Mouse (Mus musculus) forebrain, embryonic 13.5 days (tissue): ENCODE measurements around the gene Prm2. TPM values are rescaled to one million over a fixed set of nuclear protein-coding genes. Genes with fewer than 3 reads are reported as not detected.

ENCODE experiments used
- ATAC-seq: fragments of 200-750 bp; cut with Nextera tagmentation; 2 replicates; pipeline ENCODE4 v1.8.0; 2017
- H3K27ac ChIP-seq: fragments of 300-500 bp; sonication (generic); 2 replicates; pipeline ENCODE4 v1.5.1; 2015; ENCODE audit warnings: inconsistent platforms, mild to moderate bottlenecking, moderate library complexity
- H3K27me3 ChIP-seq: fragments of 300-500 bp; sonication (generic); 2 replicates; pipeline ENCODE4 v1.6.1; 2015; ENCODE audit warnings: mild to moderate bottlenecking, inconsistent platforms
- H3K36me3 ChIP-seq: fragments of 300-500 bp; sonication (generic); 2 replicates; pipeline ENCODE4 v1.6.1; 2015; ENCODE audit warnings: mild to moderate bottlenecking, inconsistent platforms; ENCODE audit not compliant: poor library complexity, severe bottlenecking
- H3K4me1 ChIP-seq: fragments of 300-500 bp; sonication (generic); 2 replicates; pipeline ENCODE4 v1.6.1; 2015; ENCODE audit warnings: inconsistent platforms
- H3K4me2 ChIP-seq: fragments of 300-500 bp; sonication (generic); 2 replicates; pipeline ENCODE4 v1.6.1; 2015; ENCODE audit warnings: inconsistent platforms, mild to moderate bottlenecking, moderate library complexity
- H3K4me3 ChIP-seq: fragments of 300-500 bp; sonication (generic); 2 replicates; pipeline ENCODE4 v1.5.1; 2015; ENCODE audit warnings: mild to moderate bottlenecking, inconsistent platforms
- H3K9ac ChIP-seq: fragments of 300-500 bp; sonication (generic); 2 replicates; pipeline ENCODE4 v1.6.1; 2015; ENCODE audit warnings: mild to moderate bottlenecking, inconsistent platforms
- H3K9me3 ChIP-seq: fragments of 300-500 bp; sonication (generic); replicated peaks from 2 replicates; pipeline ENCODE4 v1.6.1; 2016; ENCODE audit warnings: inconsistent platforms
- WGBS: fragments of 180-500 bp; shearing (Covaris S2); methylation state at CpG from one replicate; pipeline ENCODE4 v1.1.7; 2015; 5-methylcytosine and 5-hydroxymethylcytosine counted together
- polyA plus RNA-seq: library from polyadenylated mRNA; unstranded; fragments of >200 nt; fragmentation: Nextera tagmentation; extraction: Ambion mirVana; gene quantifications from 2 replicates; pipeline ENCODE4 v1.2.1, GENCODE M21; 2015

Prm2 gene
- polyA plus RNA-seq, 1 experiment from 2014 or later: not detected

DNA sequence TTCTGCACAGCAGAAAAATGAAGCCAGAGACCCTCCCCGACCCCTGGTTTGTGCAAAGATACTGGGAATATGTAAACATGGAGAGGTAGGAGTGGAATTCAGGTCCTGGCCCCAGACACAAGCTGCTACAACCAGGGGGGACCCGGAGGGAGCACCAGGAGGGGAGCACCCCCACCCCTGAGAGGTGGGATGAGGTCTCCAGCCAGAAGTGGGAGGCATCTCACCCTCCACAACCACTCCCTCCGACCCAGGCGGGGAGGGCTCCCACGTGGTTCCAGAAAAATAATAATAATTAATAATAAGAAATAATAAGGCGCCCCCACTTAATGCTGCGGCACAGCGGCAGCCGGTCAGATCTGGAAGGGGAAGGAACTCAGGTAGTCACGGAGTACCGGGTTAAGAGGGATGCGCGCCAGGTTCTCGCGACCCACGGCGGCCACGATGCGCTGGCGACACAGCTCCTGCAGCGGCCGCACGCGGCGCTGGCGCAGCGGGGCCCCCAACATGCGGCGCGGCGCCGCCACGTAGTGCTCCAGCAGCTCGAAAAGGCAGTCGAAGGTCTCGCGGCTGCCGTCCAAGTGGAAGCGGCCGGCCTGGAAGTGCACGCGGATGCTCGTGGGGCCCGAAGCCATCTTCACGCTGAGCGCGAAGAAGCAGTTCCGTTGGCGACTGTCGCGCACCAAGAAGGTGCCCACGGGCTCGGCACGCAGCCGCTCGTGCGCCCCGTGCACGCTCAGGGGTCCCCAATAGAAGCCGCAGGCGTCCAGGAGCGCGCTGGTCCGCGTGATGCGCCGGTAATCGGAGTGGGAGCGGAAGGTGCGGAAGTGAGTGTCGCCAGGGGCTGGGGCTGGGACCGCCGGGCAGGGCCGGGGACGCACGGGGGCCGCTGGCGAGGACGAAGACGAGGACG, 11.8 kb downstream of the Prm2 start:
- WGBS: 3% methylated on average over 80 of the region's 81 CpGs
- Histone ChIP-seq H3K36me3 (no peaks in the 10 kb centered on the region), H3K4me1 (peaks cover 35% of the 10 kb centered on the region), H3K9ac (peak overlapping the region; percentile 73), H3K9me3 (no peaks in the 10 kb centered on the region), H3K4me2 (peak overlapping the region; percentile 93), H3K27ac (no peak overlapping the region), H3K4me3 (peak overlapping the region; percentile 69), H3K27me3 (peaks cover 23% of the 10 kb centered on the region)
- ATAC-seq: no peak

DNA sequence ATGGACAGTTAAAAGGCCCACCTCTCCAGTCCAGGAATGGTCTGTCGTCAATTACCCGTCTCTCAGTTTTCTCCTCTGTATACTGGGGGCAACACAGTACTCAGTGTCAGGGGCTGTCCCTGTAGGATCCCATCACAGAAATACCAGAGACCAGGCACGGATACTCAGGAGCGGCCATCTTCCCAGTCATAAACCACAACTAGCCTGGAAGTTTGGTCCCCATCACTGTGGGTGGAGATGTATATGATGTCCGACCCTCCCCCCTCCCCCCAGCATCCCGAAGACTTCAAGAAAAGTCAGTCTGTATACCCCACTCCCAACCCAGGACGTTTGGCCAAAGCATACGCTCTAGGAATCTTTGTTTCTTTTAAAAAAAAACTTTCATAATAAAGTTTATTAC, 12.5 kb downstream of the Prm2 start:
- Histone ChIP-seq H3K9ac (no peak overlapping the region), H3K4me1 (peaks cover 35% of the 10 kb centered on the region), H3K4me3 (no peak overlapping the region), H3K27ac (no peak overlapping the region), H3K36me3 (no peaks in the 10 kb centered on the region), H3K4me2 (peak overlapping the region; percentile 93; the same call in 1 of the 2 replicates), H3K9me3 (no peaks in the 10 kb centered on the region), H3K27me3 (peaks cover 23% of the 10 kb centered on the region)
- ATAC-seq: no peak
- 74% methylated on average over 8 of the region's 8 CpGs for WGBS

DNA sequence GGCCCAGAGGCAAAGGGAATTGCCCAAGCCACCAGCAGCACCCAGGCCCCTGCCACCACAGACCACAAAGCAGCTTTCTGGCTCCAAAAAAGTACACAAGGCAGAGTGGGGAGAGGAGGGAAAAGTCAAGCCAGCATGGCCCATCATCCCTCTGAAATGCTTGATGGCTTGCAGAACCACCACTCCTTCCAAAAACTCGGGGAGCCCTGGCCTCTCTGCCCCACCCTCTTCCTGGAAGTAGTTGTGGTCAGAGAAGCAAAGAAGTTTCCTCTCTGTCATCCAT, 12.8 kb downstream of the Prm2 start:
- no peak for ATAC-seq
- H3K4me3 ChIP-seq: no peak overlapping the region
- H3K27ac ChIP-seq: no peak overlapping the region
- H3K9ac ChIP-seq: no peak overlapping the region
- H3K4me2 ChIP-seq: no peak overlapping the region
- peaks cover 23% of the 10 kb centered on the region for H3K27me3 ChIP-seq
- peaks cover 35% of the 10 kb centered on the region for H3K4me1 ChIP-seq
- no peaks in the 10 kb centered on the region for H3K9me3 ChIP-seq
- WGBS: 61% methylated on average over 1 of the region's 1 CpGs
- H3K36me3 ChIP-seq: no peaks in the 10 kb centered on the region

DNA sequence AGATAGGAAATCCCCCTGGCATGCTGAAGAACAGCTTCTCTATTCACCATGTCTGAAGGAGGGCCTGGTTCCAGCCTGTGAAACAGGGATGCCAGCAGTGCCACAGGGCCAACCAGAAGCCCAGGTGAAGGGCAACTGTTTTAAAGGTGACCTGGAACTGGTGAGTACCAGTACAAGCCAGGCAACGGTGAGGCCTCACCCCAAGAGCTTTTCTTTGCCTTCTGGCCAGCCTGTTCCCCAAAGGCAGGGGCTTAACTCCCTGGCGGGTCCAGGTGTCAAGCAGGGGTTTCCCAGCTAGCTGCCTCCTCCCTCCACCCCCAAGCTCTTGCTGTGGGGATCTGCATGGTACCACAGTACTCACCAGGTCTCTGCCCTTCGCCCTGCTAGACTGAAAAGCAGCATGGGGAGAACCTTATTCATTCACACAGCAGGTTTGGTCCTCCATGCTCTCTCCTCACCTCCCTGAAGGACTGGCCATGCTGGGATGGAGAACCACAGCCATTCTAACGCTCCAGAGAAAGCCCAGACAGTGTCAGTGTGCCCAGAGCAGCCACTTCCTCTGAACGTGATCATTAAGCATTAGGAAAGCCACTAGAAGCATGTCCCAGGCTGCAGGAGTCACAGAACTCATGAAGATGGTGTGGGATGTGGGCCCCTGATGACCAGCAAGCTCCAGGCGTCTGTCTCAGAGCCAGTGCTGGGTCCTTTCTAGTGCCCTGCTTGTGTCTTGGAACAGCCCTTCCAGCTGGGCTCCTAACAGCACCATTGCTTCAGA, 13.4 kb downstream of the Prm2 start:
- H3K4me2 ChIP-seq: no peak overlapping the region
- no peak overlapping the region for H3K27ac ChIP-seq
- no peaks in the 10 kb centered on the region for H3K36me3 ChIP-seq
- H3K9ac ChIP-seq: no peak overlapping the region
- no peak for ATAC-seq
- no peak overlapping the region for H3K4me3 ChIP-seq
- WGBS: 46% methylated on average over 6 of the region's 6 CpGs
- H3K4me1 ChIP-seq: peaks cover 35% of the 10 kb centered on the region
- H3K27me3 ChIP-seq: peaks cover 23% of the 10 kb centered on the region
- H3K9me3 ChIP-seq: no peaks in the 10 kb centered on the region

DNA sequence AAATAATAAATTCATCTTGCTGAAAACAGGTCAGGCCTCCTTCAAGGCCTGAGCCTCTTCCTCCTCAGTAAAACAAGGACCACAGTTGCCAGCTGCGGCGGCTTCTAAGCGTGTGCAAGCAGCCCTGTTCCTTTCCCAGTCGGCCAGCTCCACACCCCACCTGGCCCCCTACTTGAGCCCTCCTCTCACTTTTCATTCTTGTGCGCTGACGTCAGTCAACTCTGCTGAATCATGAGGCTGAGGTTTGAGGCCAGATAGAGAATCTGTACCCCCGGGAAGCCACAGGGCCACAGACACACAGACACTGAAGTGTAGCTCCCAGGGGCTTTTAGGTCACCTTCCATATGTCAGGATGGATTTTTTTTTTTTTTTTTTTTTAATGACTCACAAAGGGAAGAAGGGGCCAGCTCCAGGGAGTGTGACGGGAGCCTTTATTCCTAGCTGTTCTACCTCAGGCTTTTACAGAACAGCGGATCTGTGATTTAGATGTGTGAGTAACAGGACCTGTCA, 14.0 kb downstream of the Prm2 start:
- peaks cover 23% of the 10 kb centered on the region for H3K27me3 ChIP-seq

DNA sequence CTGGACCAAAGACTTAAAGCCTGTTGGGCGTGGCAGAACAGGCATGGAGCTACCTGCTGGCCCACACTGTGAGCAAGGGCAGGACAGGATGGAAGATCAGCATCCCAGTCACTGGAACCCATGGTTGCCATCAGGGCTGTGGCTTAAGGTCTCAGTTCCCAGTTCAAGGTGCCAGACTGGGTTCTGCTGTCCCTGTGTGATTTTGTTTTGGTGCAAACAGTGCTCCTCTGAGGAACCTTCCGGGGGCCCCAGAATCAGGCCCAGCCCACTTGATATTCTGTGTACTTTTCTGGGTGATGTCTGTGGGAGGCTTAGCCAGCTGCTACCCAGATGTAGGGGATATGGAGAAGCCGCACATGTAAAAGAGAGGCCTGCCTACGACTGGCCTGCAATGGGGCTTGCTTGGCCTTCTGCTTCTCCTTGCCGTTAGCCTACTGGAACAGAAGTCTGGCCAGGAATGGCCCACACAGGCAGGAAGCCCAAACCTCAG, 15.3 kb downstream of the Prm2 start:
- no peak overlapping the region for H3K9ac ChIP-seq
- 93% methylated on average over 5 of the region's 5 CpGs for WGBS

More for the DNA sequence above, 14.0 kb downstream of the Prm2 start:
- no peaks in the 10 kb centered on the region for H3K9me3 ChIP-seq
- H3K9ac ChIP-seq: 0 out of 2 replicates have a peak overlapping the region, but pooled peaks have one; percentile 16
- no peak overlapping the region for H3K27ac ChIP-seq
- H3K4me2 ChIP-seq: no peak overlapping the region
- no peaks in the 10 kb centered on the region for H3K36me3 ChIP-seq
- 36% methylated on average over 9 of the region's 9 CpGs for WGBS
- no peak overlapping the region for H3K4me3 ChIP-seq
- no peak for ATAC-seq
- H3K4me1 ChIP-seq: peaks cover 35% of the 10 kb centered on the region

DNA sequence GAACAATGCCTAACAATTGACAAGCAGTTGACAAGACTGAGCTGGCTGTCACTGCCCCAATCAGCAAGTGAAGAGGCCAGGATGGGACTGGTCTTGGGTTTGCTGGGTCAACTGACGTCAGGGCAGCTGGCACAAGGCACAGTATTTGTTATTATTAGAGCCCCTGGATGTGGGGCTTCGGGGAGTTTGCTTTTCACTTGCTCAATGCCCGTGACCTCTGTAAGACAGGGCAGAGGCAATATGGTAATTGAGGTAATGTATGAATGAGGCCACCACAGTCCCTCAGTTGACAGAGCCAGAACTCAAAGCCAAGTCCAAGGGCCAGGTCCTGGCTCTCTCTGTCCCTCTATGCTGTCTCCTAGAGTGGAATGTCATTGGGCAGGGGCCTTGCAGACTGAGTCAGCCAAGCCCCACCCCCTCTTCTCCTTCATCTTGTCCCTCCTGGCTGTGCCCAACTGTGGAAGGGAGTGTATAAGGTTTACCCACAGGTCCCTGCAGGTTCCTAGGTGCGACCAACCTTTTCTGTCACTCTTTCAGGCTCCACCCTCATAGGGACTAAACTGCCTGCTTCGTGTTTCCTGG, 18.3 kb downstream of the Prm2 start:
- Histone ChIP-seq H3K4me3 (no peak overlapping the region), H3K9me3 (no peaks in the 10 kb centered on the region), H3K4me1 (peaks cover 12% of the 10 kb centered on the region; the same call in 1 of the 2 replicates), H3K9ac (no peak overlapping the region), H3K4me2 (no peak overlapping the region), H3K27ac (no peak overlapping the region), H3K36me3 (no peaks in the 10 kb centered on the region), H3K27me3 (peaks cover 2% of the 10 kb centered on the region)
- no peak for ATAC-seq
- 73% methylated on average over 5 of the region's 5 CpGs for WGBS

More for the DNA sequence above, 15.3 kb downstream of the Prm2 start:
- ATAC-seq: no peak
- Histone ChIP-seq H3K4me1 (peaks cover 30% of the 10 kb centered on the region), H3K27ac (no peak overlapping the region), H3K36me3 (no peaks in the 10 kb centered on the region), H3K4me3 (no peak overlapping the region), H3K9me3 (no peaks in the 10 kb centered on the region), H3K27me3 (peaks cover 23% of the 10 kb centered on the region), H3K4me2 (no peak overlapping the region)

DNA sequence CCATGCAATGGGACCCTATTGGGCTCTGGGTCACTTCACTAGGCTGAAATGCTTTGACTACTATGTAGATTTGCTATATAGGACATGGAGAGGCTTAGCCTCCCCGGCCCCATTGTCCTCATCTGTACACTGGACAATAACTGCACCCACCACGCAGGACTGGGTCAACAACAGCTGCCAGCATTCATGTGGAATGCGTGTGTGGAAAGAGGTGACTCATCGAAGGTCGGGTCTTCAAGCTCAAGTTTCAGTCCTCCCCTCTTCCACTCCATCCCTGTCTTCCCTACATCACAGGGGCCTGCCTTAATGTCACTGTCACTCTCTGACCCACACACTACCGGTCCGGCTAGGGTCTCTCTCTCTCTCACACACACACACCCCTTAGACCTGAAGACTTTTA, 19.6 kb downstream of the Prm2 start:
- H3K4me3 ChIP-seq: no peak overlapping the region
- ATAC-seq: no peak
- no peaks in the 10 kb centered on the region for H3K36me3 ChIP-seq
- no peak overlapping the region for H3K27ac ChIP-seq
- no peak overlapping the region for H3K4me2 ChIP-seq
- H3K4me1 ChIP-seq: no peaks in the 10 kb centered on the region
- 72% methylated on average over 7 of the region's 7 CpGs for WGBS
- H3K9me3 ChIP-seq: no peaks in the 10 kb centered on the region
- H3K9ac ChIP-seq: no peak overlapping the region
- H3K27me3 ChIP-seq: no peaks in the 10 kb centered on the region

DNA sequence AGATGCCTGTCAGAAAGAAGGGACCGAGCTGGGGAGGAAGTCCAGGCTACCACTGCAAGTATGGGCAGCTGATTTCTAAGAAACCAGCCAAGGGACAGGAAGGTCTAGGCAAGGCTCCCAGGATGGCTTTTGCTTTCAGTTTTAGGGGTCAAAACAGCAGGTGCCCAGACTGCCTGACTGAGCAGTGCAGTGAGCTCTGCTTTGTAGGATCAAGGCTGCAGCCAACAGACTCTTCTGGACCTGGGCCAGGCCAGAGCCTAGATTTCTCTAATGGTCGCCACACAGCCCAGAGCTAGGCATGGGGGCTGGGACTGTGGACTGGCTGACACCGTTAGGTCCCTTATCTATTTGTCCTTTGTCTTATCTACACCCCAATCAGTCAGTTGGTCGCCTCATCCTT, 21.2 kb downstream of the Prm2 start:
- 67% methylated on average over 4 of the region's 4 CpGs for WGBS
- no peak for ATAC-seq

DNA sequence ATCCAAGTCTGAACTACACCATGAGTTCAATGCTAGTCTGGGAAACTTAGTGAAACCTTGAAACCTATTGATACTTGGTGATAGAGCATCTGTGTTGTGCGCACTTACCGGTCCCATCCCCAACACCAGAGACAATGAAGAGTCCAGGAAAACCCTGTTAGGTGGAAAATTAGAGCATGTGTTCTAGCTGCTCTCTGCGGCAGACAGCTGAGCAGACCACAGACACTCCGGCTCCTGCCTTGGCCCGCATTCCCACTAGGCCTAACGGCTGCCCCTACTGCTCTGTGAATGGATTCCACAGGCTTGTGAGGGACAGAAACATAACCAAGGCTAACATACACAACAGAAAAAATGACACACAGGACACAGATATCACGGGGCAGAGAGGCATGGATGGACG, 22.4 kb downstream of the Prm2 start:
- no peak overlapping the region for H3K27ac ChIP-seq
- H3K36me3 ChIP-seq: no peaks in the 10 kb centered on the region
- no peaks in the 10 kb centered on the region for H3K9me3 ChIP-seq
- H3K4me2 ChIP-seq: no peak overlapping the region
- WGBS: 90% methylated on average over 8 of the region's 8 CpGs
- 0 out of 2 replicates have a peak, but pooled peaks cover 3% of the 10 kb centered on the region for H3K27me3 ChIP-seq
- no peak overlapping the region for H3K4me3 ChIP-seq
- no peak for ATAC-seq
- no peaks in the 10 kb centered on the region for H3K4me1 ChIP-seq
- H3K9ac ChIP-seq: no peak overlapping the region

More for the DNA sequence above, 21.2 kb downstream of the Prm2 start:
- Histone ChIP-seq H3K9me3 (no peaks in the 10 kb centered on the region), H3K4me2 (no peak overlapping the region), H3K4me1 (no peaks in the 10 kb centered on the region), H3K27me3 (no peaks in the 10 kb centered on the region), H3K9ac (no peak overlapping the region), H3K27ac (no peak overlapping the region), H3K4me3 (no peak overlapping the region), H3K36me3 (no peaks in the 10 kb centered on the region)

DNA sequence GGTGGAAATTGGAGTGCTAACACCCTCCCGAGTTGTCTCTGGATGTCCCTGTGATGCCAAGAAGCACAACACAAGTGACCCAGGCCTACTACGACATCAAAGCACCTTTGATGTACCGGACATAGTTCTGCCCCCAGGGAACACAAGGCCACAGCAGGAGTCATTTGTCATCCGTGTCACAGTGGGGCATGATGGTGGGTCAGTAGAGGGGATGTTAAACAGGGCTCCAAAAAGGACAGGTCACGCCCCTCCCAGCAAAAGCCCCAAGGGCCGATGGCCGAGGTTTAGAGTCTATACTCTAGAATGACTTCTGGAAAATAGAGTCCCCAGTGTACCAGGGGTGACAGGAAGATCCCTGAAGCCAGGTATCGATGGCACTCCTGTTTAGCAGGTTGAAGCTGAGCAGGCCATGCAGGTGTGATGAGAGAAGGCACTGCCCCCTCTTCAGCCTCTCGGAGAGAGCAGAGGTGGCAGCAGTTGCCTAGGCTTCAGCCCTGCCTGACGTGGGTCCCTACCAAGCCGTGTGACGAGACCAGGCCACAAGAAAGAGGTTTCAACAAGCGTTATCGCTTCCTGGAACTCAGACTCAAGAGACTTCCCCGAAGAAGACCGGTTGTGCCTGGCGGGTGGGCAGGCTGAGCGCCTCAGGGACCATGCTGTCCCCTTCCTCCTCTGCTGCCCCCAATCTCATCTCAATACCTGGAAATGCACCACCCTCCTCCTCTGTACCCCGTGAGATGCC, 24.0 kb downstream of the Prm2 start:
- 0 out of 2 replicates have a peak, but pooled peaks cover 3% of the 10 kb centered on the region for H3K27me3 ChIP-seq
- H3K4me3 ChIP-seq: no peak overlapping the region
- ATAC-seq: no peak
- H3K4me1 ChIP-seq: no peaks in the 10 kb centered on the region
- no peaks in the 10 kb centered on the region for H3K9me3 ChIP-seq
- no peaks in the 10 kb centered on the region for H3K36me3 ChIP-seq
- H3K4me2 ChIP-seq: no peak overlapping the region
- no peak overlapping the region for H3K9ac ChIP-seq
- WGBS: 73% methylated on average over 19 of the region's 19 CpGs
- H3K27ac ChIP-seq: no peak overlapping the region
